Mouse (Mus musculus) neural tube, embryonic 13.5 days (tissue): Measurements from ENCODE around the gene Ppfia3. TPM values are rescaled to one million over a fixed set of nuclear protein-coding genes. Genes with fewer than 3 reads are reported as not detected.

Source experiments
- ATAC-seq: fragments of 200-750 bp; cut with Nextera tagmentation; 2 replicates; pipeline ENCODE4 v1.8.0; 2017; ENCODE audit warnings: low read depth, mild to moderate bottlenecking, moderate TSS enrichment, moderate library complexity
- H3K27ac ChIP-seq: fragments of 300-500 bp; sonication (generic); replicated peaks from 2 replicates; pipeline ENCODE4 v1.5.1; 2015; ENCODE audit warnings: moderate library complexity, mild to moderate bottlenecking, inconsistent platforms
- H3K27me3 ChIP-seq: fragments of 300-500 bp; sonication (generic); 2 replicates; pipeline ENCODE4 v1.6.1; 2015; ENCODE audit warnings: mild to moderate bottlenecking, inconsistent platforms
- H3K36me3 ChIP-seq: fragments of 300-500 bp; sonication (generic); 2 replicates; pipeline ENCODE4 v1.6.1; 2015; ENCODE audit warnings: mild to moderate bottlenecking, inconsistent platforms
- H3K4me1 ChIP-seq: fragments of 300-500 bp; sonication (generic); replicated peaks from 2 replicates; pipeline ENCODE4 v1.6.1; 2015; ENCODE audit warnings: inconsistent platforms
- H3K4me2 ChIP-seq: fragments of 300-500 bp; sonication (generic); 2 replicates; pipeline ENCODE4 v1.6.1; 2015; ENCODE audit warnings: inconsistent platforms, mild to moderate bottlenecking, moderate library complexity
- H3K4me3 ChIP-seq: fragments of 300-500 bp; sonication (generic); 2 replicates; pipeline ENCODE4 v1.5.1; 2015; ENCODE audit warnings: mild to moderate bottlenecking, inconsistent platforms
- H3K9ac ChIP-seq: fragments of 300-500 bp; sonication (generic); 2 replicates; pipeline ENCODE4 v1.6.1; 2015; ENCODE audit warnings: moderate library complexity, mild to moderate bottlenecking, inconsistent platforms
- H3K9me3 ChIP-seq: fragments of 300-500 bp; sonication (generic); 2 replicates; pipeline ENCODE4 v1.6.1; 2016; ENCODE audit warnings: inconsistent platforms
- WGBS: fragments of 180-500 bp; shearing (Covaris S2); methylation state at CpG from one replicate; pipeline ENCODE4 v1.1.7; 2015; 5-methylcytosine and 5-hydroxymethylcytosine counted together
- polyA plus RNA-seq: library from polyadenylated mRNA; unstranded; fragments of >200 nt; fragmentation: Nextera tagmentation; extraction: Ambion mirVana; gene quantifications from 2 replicates; pipeline ENCODE4 v1.2.1, GENCODE M21; 2015

Ppfia3 gene
- polyA plus RNA-seq, 1 experiment from 2014 or later, result 20.3 TPM

DNA sequence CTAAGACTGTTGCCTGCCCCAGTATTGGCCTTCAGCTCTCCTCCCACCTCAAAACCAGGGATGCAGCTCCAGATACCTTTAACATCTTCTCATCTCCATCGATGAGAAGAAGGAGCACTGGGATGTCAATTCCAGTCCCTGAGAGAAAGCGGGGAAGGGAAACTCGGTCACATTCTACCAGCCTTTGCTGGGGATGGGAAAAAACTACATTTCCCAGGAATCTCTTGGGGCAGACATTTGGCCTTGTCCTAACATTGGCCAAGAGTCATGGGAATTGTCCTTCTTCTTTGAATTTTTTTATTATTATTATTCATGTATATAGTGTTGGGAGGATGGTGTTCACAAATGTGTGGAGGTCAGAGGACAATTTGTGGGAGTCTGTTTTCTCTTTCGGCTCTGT, 44.6 kb downstream of the Ppfia3 start:
- H3K36me3 ChIP-seq, result 0 out of 2 replicates have a peak, but pooled peaks cover 4% of the 10 kb centered on the region
- no peak for ATAC-seq
- H3K4me3 ChIP-seq, result no peak overlapping the region
- H3K4me2 ChIP-seq, result no peak overlapping the region
- no peak overlapping the region for H3K9ac ChIP-seq
- 89% methylated on average over 4 of the region's 4 CpGs for WGBS
- no peak overlapping the region for H3K27ac ChIP-seq
- H3K27me3 ChIP-seq, result no peaks in the 10 kb centered on the region
- H3K4me1 ChIP-seq, result no peaks in the 10 kb centered on the region
- H3K9me3 ChIP-seq, result no peaks in the 10 kb centered on the region

DNA sequence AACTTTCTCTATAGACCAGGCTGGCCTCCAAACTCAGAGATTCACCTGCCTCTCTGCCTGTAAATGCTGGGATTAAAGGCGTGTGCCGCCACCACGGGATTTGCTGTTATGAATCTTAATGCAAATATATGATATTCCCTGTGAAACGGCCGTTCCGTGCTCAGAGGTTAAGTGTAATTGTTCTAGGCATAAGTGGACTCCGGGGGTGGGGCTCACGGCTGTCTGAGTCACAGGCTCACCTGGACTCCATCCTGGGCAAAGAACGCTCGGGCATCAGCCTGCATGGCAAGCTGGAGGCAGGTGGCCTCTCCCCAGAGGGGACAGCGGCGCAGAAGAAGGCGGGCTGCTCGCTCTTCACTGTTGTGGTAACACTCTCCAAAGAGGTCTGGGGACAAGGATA, 50.3 kb downstream of the Ppfia3 start:
- Histone ChIP-seq H3K9me3 (no peaks in the 10 kb centered on the region), H3K4me1 (peaks cover 21% of the 10 kb centered on the region), H3K9ac (no peak overlapping the region), H3K27ac (no peak overlapping the region), H3K27me3 (peaks cover 3% of the 10 kb centered on the region), H3K36me3 (0 out of 2 replicates have a peak, but pooled peaks cover 7% of the 10 kb centered on the region), H3K4me3 (no peak overlapping the region), H3K4me2 (no peak overlapping the region)
- 91% methylated on average over 14 of the region's 14 CpGs for WGBS
- ATAC-seq, result no peak

DNA sequence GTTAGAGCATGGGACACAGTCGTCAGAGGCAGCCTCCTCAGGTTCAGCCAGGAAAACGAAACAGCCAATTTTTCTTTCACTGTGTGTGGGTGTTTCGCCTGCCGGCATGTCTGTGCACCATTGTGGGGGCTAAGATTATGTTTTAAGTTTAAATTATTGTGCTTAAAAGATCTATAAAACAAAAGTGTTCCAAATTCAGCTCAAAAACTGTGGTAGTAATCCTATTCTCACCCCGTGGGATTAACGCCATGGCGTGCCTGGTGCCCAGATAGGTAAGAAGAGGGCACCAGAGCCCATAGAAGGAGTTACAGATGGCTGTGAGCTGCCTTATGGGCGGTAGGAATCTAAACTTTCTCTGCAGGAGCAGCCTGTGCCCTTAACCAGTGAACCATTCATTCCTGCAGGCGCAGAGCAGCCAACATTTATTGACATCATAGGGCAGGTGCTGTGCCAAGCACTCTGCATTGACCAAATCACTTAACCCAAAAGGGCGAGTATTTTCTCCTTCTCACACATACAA, 51.6 kb downstream of the Ppfia3 start:
- no peak overlapping the region for H3K9ac ChIP-seq
- ATAC-seq, result no peak

DNA sequence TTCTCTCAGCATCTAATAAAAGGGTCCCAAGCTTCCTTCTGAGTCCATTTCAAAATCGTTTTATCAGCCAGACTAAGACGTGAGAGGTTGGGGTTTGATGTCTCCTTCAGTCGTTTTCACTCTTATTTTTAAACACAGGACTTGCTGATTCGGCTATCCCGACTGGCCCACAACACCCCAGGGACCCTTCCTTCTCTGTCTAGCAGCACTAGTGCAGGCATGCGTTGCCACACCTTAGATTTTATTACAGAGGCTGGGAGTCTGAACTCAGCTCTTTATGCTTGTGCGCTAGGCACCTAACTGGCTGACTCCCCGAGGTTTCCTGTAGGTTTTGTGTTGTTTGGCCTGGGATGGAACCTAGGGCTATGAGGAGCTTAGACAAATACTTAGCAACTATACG, 53.3 kb downstream of the Ppfia3 start:
- H3K4me1 ChIP-seq, result peaks cover 36% of the 10 kb centered on the region

More for the DNA sequence above, 51.6 kb downstream of the Ppfia3 start:
- no peak overlapping the region for H3K4me3 ChIP-seq
- H3K36me3 ChIP-seq, result 0 out of 2 replicates have a peak, but pooled peaks cover 7% of the 10 kb centered on the region
- no peak overlapping the region for H3K27ac ChIP-seq
- no peak overlapping the region for H3K4me2 ChIP-seq
- peaks cover 3% of the 10 kb centered on the region for H3K27me3 ChIP-seq
- H3K4me1 ChIP-seq, result peaks cover 22% of the 10 kb centered on the region
- no peaks in the 10 kb centered on the region for H3K9me3 ChIP-seq
- WGBS, result 89% methylated on average over 10 of the region's 10 CpGs

DNA sequence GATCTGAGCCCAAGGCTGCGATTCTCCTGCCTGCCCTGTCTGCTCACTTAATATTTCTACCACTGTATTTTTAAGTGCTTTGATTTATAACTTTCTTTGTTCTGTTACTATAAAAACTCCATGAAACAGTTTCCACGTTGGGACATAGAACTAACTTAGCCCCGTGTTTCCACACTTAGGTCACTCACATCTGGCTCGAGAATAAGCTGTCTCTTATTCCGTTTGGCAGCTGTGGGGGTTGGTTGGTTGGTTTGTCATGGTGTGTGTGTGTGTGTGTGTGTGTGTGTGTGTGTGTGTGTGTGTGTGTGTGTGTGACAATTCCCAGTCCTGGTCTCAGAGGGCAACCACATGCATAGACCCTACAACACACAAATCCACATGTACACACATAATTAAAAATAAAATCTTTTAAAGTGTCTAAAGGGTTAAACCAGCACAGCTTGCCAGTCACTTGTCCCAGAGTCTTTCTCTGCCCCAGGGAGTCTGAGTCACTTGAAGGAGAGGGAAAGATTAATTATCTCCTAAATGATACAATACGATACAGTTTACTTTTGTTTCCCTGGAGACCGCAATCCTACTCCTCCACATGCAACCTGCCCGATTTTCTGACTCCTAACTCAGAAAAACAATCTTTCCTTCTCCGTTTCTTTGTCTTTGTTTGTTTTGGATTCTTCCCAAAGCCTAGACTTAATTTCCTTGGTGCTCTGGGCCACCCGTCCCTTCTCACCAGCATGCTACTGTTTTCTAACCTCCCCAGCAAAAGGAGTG, 53.9 kb downstream of the Ppfia3 start:
- H3K4me2 ChIP-seq, result peak overlapping the region; percentile 28; the same call in 1 of the 2 replicates
- H3K4me1 ChIP-seq, result peaks cover 36% of the 10 kb centered on the region
- H3K27me3 ChIP-seq, result peaks cover 3% of the 10 kb centered on the region
- no peak overlapping the region for H3K9ac ChIP-seq
- no peak overlapping the region for H3K4me3 ChIP-seq
- H3K9me3 ChIP-seq, result no peaks in the 10 kb centered on the region
- no peak for ATAC-seq
- H3K36me3 ChIP-seq, result 0 out of 2 replicates have a peak, but pooled peaks cover 7% of the 10 kb centered on the region
- H3K27ac ChIP-seq, result no peak overlapping the region
- WGBS, result 20% methylated on average over 10 of the region's 10 CpGs

More for the DNA sequence above, 53.3 kb downstream of the Ppfia3 start:
- peaks cover 3% of the 10 kb centered on the region for H3K27me3 ChIP-seq
- 0 out of 2 replicates have a peak, but pooled peaks cover 7% of the 10 kb centered on the region for H3K36me3 ChIP-seq
- no peak overlapping the region for H3K4me3 ChIP-seq
- H3K9me3 ChIP-seq, result no peaks in the 10 kb centered on the region
- no peak for ATAC-seq
- H3K27ac ChIP-seq, result peak overlapping the region; percentile 24; the same call in 1 of the 2 replicates
- 26% methylated on average over 9 of the region's 9 CpGs for WGBS
- no peak overlapping the region for H3K9ac ChIP-seq
- H3K4me2 ChIP-seq, result 0 out of 2 replicates have a peak overlapping the region, but pooled peaks have one; percentile 28

DNA sequence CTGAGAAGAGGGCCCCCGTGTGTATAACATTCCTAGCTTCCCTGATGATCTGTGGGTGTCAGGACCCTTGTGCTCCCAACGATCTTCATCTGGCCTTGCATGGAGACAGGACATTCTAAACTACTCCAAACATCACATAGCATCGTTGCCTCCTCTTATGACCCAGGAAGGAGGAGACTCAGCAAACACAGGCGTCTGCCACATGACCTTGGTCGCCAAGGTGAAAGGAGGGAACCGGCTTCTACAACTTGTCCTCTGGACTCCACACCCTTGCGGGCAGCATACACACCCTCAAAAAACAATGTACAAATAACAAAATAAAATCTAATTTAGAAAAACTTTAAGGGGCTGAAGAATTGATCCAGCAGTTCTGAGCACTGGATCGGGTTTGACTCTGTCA, 54.8 kb downstream of the Ppfia3 start:
- H3K27ac ChIP-seq, result no peak overlapping the region
- H3K27me3 ChIP-seq, result peaks cover 3% of the 10 kb centered on the region
- 0 out of 2 replicates have a peak, but pooled peaks cover 6% of the 10 kb centered on the region for H3K36me3 ChIP-seq
- H3K9ac ChIP-seq, result no peak overlapping the region
- H3K4me2 ChIP-seq, result no peak overlapping the region
- H3K4me3 ChIP-seq, result no peak overlapping the region
- H3K4me1 ChIP-seq, result peaks cover 36% of the 10 kb centered on the region
- no peak for ATAC-seq
- WGBS, result 69% methylated on average over 8 of the region's 8 CpGs
- H3K9me3 ChIP-seq, result no peaks in the 10 kb centered on the region

DNA sequence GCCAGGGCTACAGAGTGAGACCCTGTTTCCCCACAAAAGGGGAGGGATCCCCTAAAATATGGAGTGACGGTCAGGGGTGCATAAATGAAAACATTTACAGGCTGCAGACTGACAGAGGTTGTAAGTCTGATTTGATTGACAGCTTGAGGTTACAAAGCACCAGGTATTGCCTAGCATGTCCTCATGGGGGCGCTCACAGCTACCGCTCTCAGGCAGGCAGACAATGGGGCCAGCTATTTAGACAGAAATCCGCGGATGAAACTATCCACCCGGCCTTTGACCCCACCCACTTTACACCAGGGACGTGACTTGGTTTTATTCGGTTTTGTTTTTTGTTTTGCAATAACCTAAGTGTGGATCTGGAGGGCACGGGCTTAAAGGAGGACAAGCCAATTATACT, 57.4 kb downstream of the Ppfia3 start:
- no peak overlapping the region for H3K4me2 ChIP-seq
- no peak overlapping the region for H3K27ac ChIP-seq
- no peaks in the 10 kb centered on the region for H3K36me3 ChIP-seq
- peaks cover 47% of the 10 kb centered on the region for H3K4me1 ChIP-seq
- no peaks in the 10 kb centered on the region for H3K9me3 ChIP-seq
- peaks cover 3% of the 10 kb centered on the region for H3K27me3 ChIP-seq
- no peak overlapping the region for H3K4me3 ChIP-seq
- 9% methylated on average over 9 of the region's 9 CpGs for WGBS
- no peak for ATAC-seq
- H3K9ac ChIP-seq, result 0 out of 2 replicates have a peak overlapping the region, but pooled peaks have one; percentile 23

DNA sequence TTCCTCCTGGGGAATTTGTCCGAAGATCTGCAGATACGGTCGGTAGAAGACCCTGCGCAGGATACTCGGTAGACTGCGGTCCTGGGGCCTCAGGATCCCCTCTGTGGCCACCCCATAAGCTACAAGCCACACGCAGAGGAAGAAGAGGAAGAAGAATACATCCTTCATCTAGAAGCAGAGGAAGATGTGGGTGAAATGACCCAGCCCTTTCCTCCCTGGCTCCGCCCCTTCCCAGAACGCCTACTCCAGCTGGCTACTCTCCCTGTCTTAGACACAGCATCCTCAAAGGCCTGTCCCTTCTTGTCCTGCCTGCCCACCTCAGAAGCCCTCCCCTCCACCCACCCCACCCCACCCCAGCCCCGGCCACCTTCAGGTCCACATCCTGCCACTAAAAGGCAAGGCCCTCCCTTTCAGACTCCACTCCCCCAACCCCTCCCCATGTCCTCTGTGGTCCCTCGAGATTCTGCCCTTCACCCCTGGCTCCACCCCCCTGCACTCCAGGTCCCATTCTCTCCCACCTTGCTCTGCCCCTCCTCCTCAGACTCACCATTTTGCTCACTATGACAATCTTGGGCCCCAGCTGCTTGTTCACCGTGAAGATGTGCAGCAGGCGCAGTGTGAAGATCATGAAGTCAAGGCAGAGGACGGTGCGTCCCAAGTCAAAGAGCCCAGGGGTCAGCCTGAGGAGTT, 58.1 kb downstream of the Ppfia3 start:
- WGBS, result 62% methylated on average over 14 of the region's 15 CpGs
- H3K36me3 ChIP-seq, result no peaks in the 10 kb centered on the region
- ATAC-seq, result no peak
- H3K27ac ChIP-seq, result no peak overlapping the region
- H3K9me3 ChIP-seq, result no peaks in the 10 kb centered on the region
- no peak overlapping the region for H3K4me2 ChIP-seq
- peak overlapping the region; percentile 23; the same call in 1 of the 2 replicates for H3K9ac ChIP-seq
- H3K4me1 ChIP-seq, result peaks cover 44% of the 10 kb centered on the region
- peaks cover 3% of the 10 kb centered on the region; the same call in 1 of the 2 replicates for H3K27me3 ChIP-seq
- H3K4me3 ChIP-seq, result no peak overlapping the region

DNA sequence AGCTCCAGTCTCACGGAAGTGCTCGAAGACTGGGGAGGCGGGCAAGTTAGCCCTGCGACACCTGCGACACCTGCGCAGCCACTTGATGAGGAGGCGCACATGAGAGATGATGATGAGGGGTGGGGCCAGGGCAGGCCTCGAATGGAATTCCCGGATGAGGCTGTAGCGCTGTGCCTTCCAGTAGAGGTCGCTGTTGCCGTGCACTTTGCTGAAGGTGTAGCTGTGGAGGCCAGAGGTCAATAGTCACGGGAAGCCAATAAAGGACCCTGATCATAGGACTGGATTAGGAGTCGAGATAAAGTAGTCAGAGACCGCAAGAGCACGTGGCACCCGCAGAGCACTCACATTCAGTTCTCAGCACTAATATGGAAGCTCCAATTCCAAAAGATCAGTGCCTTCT, 61.5 kb downstream of the Ppfia3 start:
- peak; percentile 49; the same call in 1 of the 2 replicates for ATAC-seq
- Histone ChIP-seq H3K4me1 (peaks cover 39% of the 10 kb centered on the region), H3K4me3 (peak overlapping the region; percentile 24)

DNA sequence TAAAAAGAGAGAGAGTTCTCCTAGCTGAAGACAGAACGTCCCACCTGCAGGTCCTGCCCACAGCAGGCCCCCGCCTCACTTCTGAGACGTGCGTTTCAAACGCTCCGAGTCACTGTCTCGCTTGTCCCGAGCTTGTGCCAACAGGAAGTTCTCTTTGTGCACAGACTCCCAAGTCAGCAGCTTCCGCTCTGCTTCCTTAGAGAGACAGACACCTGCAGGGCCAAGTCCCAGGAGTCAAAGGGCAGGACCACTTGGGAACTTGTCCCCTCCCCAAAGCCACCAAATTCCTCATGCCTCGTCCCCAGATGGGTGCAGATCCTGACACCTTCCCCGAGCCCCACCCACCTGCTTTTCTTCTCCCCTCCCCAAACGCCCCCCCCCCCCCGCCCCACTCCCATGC, 62.0 kb downstream of the Ppfia3 start:
- H3K27ac ChIP-seq, result no peak overlapping the region
- no peaks in the 10 kb centered on the region for H3K27me3 ChIP-seq
- peak overlapping the region; percentile 58 for H3K9ac ChIP-seq
- H3K4me3 ChIP-seq, result peak overlapping the region; percentile 24
- 0 out of 2 replicates have a peak, but pooled peaks have one; percentile 1 for ATAC-seq
- peak overlapping the region; percentile 47 for H3K4me2 ChIP-seq
- H3K4me1 ChIP-seq, result peaks cover 39% of the 10 kb centered on the region
- WGBS, result 16% methylated on average over 12 of the region's 13 CpGs
- no peaks in the 10 kb centered on the region for H3K9me3 ChIP-seq
- no peaks in the 10 kb centered on the region for H3K36me3 ChIP-seq

More for the DNA sequence above, 61.5 kb downstream of the Ppfia3 start:
- Histone ChIP-seq H3K9ac (peak overlapping the region; percentile 58), H3K27ac (no peak overlapping the region), H3K27me3 (no peaks in the 10 kb centered on the region), H3K36me3 (no peaks in the 10 kb centered on the region), H3K4me2 (peak overlapping the region; percentile 47), H3K9me3 (no peaks in the 10 kb centered on the region)
- WGBS, result 2% methylated on average over 17 of the region's 17 CpGs

DNA sequence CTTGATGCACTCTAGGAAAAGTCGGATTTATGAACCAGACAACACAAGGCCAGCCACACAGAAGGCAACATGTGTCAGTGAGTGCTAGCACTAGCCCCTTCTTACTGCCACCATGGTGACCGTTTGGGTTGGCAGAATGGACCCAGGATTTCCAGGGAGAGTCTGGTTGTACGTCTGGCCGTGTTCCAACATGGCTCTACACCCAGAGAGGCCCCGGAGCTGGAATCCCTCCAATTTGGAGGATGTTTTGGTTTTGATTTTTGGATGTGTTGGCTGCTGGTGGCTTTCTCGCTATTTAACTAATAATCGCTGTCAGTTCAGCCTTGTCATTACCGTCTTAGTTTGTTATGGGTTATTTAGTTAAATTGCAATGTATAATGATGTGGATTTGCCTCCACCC, 64.2 kb downstream of the Ppfia3 start:
- WGBS, result 66% methylated on average over 8 of the region's 8 CpGs
- Histone ChIP-seq H3K4me3 (no peak overlapping the region), H3K9me3 (no peaks in the 10 kb centered on the region), H3K27ac (peak overlapping the region; percentile 18; the same call in 1 of the 2 replicates), H3K36me3 (no peaks in the 10 kb centered on the region), H3K4me1 (peaks cover 29% of the 10 kb centered on the region), H3K27me3 (no peaks in the 10 kb centered on the region), H3K4me2 (no peak overlapping the region), H3K9ac (peak overlapping the region; percentile 26; the same call in 1 of the 2 replicates)
- no peak for ATAC-seq

DNA sequence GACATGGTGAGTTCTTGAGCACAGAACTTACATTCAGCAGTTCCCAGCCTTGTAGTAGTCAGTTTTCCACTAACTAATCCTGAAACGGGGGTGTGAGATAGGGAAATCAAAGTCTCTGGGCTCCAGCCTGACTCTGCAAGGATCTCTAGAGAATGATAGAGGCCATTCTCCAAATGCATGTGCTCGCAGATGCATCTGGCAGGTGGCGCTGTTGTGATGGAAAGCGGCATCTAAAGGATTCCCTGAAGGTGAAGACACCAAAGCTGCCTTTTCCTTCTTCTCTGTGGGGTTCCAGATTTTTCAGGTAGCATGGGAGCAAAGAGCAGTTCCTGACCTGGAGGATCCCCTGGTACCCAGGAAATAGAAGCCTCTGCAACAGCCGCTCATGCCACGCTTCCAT, 66.5 kb downstream of the Ppfia3 start:
- peak overlapping the region; percentile 13; the same call in 1 of the 2 replicates for H3K4me2 ChIP-seq

More for the DNA sequence above, 66.5 kb downstream of the Ppfia3 start:
- Histone ChIP-seq H3K9ac (peak overlapping the region; percentile 34; the same call in 1 of the 2 replicates), H3K27me3 (peaks cover 2% of the 10 kb centered on the region; the same call in 1 of the 2 replicates), H3K4me1 (peaks cover 26% of the 10 kb centered on the region), H3K9me3 (no peaks in the 10 kb centered on the region), H3K27ac (no peak overlapping the region), H3K36me3 (no peaks in the 10 kb centered on the region), H3K4me3 (no peak overlapping the region)
- WGBS, result 11% methylated on average over 6 of the region's 6 CpGs
- ATAC-seq, result 0 out of 2 replicates have a peak, but pooled peaks have one; percentile 28
